Comparison of ENCODE assay signal across 24 mouse cellular contexts in genomic region chr10:40185956-40186355, GRCm38 (mm10). TPM values are rescaled to one million over a fixed set of nuclear protein-coding genes. Genes with fewer than 3 reads are reported as not detected.
DNase-seq lines count a peak whose midpoint lies in the region; ATAC-seq lines count a peak whose summit lies in the region.
"Had no signal": no experiment of that assay in that cellular context is flagged by ENCODE, and none has a peak within 500 bp of the region (broad histone marks: within the 10 kb centered on the region; RNA-seq: fewer than 3 reads in every experiment).

No protein-coding gene starts in this region.

- H3K36me3 ChIP-seq in hindbrain, embryonic 10.5 days = no peaks in the 10 kb centered on the region
- H3K36me3 ChIP-seq in hindbrain, embryonic 13.5 days = no peaks in the 10 kb centered on the region
- H3K36me3 ChIP-seq: embryonic facial prominence, embryonic 10.5 days; embryonic facial prominence, embryonic 12.5 days; forebrain, embryonic 15.5 days; G1E had no signal

- H3K9ac ChIP-seq in hindbrain, embryonic 13.5 days = no peak overlapping the region
- H3K9ac ChIP-seq: embryonic facial prominence, embryonic 12.5 days; forebrain, embryonic 13.5 days; forebrain, embryonic 15.5 days; forebrain, postnatal 0 days had no signal

- no peaks in the 10 kb centered on the region for H3K27me3 ChIP-seq in hindbrain, embryonic 10.5 days (ENCODE audit: insufficient read depth, poor library complexity, severe bottlenecking)
- no peaks in the 10 kb centered on the region for H3K27me3 ChIP-seq in hindbrain, embryonic 13.5 days
- H3K27me3 ChIP-seq: CH12.LX; embryonic facial prominence, embryonic 12.5 days; forebrain, embryonic 13.5 days; forebrain, embryonic 15.5 days; Patski had no signal

- H3K4me2 ChIP-seq in hindbrain, embryonic 13.5 days = no peak overlapping the region
- H3K4me2 ChIP-seq: embryonic facial prominence, embryonic 12.5 days; forebrain, embryonic 13.5 days; forebrain, embryonic 15.5 days had no signal

- H3K4me3 ChIP-seq in hindbrain, embryonic 10.5 days = no peak overlapping the region
- H3K4me3 ChIP-seq in hindbrain, embryonic 13.5 days = no peak overlapping the region
- H3K4me3 ChIP-seq: embryonic facial prominence, embryonic 10.5 days; embryonic facial prominence, embryonic 12.5 days; forebrain, embryonic 13.5 days; forebrain, embryonic 15.5 days had no signal

- H3K27ac ChIP-seq in hindbrain, embryonic 10.5 days = no peak overlapping the region
- H3K27ac ChIP-seq in hindbrain, embryonic 13.5 days = no peak overlapping the region
- H3K27ac ChIP-seq: embryonic facial prominence, embryonic 10.5 days; embryonic facial prominence, embryonic 12.5 days; forebrain, embryonic 13.5 days; forebrain, embryonic 15.5 days had no signal

- peak; percentile 71 for DNase-seq in embryo, embryonic 10 days (ENCODE audit: low spot score)
- no peak for DNase-seq in embryo, embryonic 11 days
- peak; percentile 33 for DNase-seq in hindbrain, embryonic 10.5 days (ENCODE audit: low spot score)
- no peak for DNase-seq in kidney, adult 18-20 months
- DNase-seq: adrenal gland, adult 8-10 months; adrenal gland, postnatal 14 days; adrenal gland, postnatal 36 days; B cell, adult 2 months; cerebellum, adult 11-12 months; cerebellum, adult 2 months; cerebellum, adult 9-10 months; cerebellum, postnatal 10 days; cerebellum, postnatal 25 days; forebrain, postnatal 0 days had no signal

- no peaks in the 10 kb centered on the region for H3K9me3 ChIP-seq in hindbrain, embryonic 10.5 days
- H3K9me3 ChIP-seq in hindbrain, embryonic 13.5 days = no peaks in the 10 kb centered on the region
- H3K9me3 ChIP-seq: embryonic facial prominence, embryonic 10.5 days; embryonic facial prominence, embryonic 12.5 days; forebrain, embryonic 13.5 days; forebrain, embryonic 15.5 days; G1E had no signal

- H3K4me1 ChIP-seq in hindbrain, embryonic 10.5 days (replicated peaks) = 0 out of 2 replicates have a peak, but pooled peaks cover 7% of the 10 kb centered on the region
- H3K4me1 ChIP-seq in hindbrain, embryonic 13.5 days (replicated peaks) = no peaks in the 10 kb centered on the region
- H3K4me1 ChIP-seq: embryonic facial prominence, embryonic 12.5 days; forebrain, embryonic 13.5 days; forebrain, embryonic 15.5 days had no signal

- no peak for ATAC-seq in hindbrain, embryonic 13.5 days (ENCODE audit: low FRiP score)
- ATAC-seq: activated CD4-positive, CD25-positive, alpha-beta regulatory T cell, adult 4 months; CD4-positive, CD25-positive, alpha-beta regulatory T cell, adult 4 months; forebrain, embryonic 13.5 days; forebrain, embryonic 15.5 days; forebrain, postnatal 0 days; Patski had no signal

RNA-seq across cellular contexts. Expression of gene Slc16a10, which starts 43.9 kb away (rescaled TPM):
- polyA plus RNA-seq in hindbrain, embryonic 10.5 days (2016; fragmentation: Nextera tagmentation; extraction: Ambion mirVana) = 8.7 and 10.3 TPM in 2 replicates
- 6.4 and 12.8 TPM in 2 replicates for polyA plus RNA-seq in hindbrain, embryonic 13.5 days (2015; fragmentation: Nextera tagmentation; extraction: Ambion mirVana)

Comparison
In these comparisons a context has a peak if more than half of its experiments do, and no peak if none do; other contexts are left out.
1. DNase-seq: peak in embryo, embryonic 10 days (single experiment) and hindbrain, embryonic 10.5 days (single experiment); none in embryo, embryonic 11 days (single experiment) and kidney, adult 18-20 months (single experiment).